Mouse (Mus musculus) neural tube, embryonic 13.5 days (tissue): Measurements from ENCODE around the gene Gm7682. TPM values are rescaled to one million over a fixed set of nuclear protein-coding genes. Genes with fewer than 3 reads are reported as not detected.
"Not testable (repeated sequence)": the region's sequence is repeated elsewhere in the genome, so short reads cannot be mapped to it uniquely, and the experiment has no call there.

ENCODE experiments used
- ATAC-seq: fragments of 200-750 bp; cut with Nextera tagmentation; 2 replicates; pipeline ENCODE4 v1.8.0; 2017; ENCODE audit warnings: low read depth, mild to moderate bottlenecking, moderate TSS enrichment, moderate library complexity
- H3K27ac ChIP-seq: fragments of 300-500 bp; sonication (generic); replicated peaks from 2 replicates; pipeline ENCODE4 v1.5.1; 2015; ENCODE audit warnings: moderate library complexity, mild to moderate bottlenecking, inconsistent platforms
- H3K27me3 ChIP-seq: fragments of 300-500 bp; sonication (generic); 2 replicates; pipeline ENCODE4 v1.6.1; 2015; ENCODE audit warnings: mild to moderate bottlenecking, inconsistent platforms
- H3K36me3 ChIP-seq: fragments of 300-500 bp; sonication (generic); 2 replicates; pipeline ENCODE4 v1.6.1; 2015; ENCODE audit warnings: mild to moderate bottlenecking, inconsistent platforms
- H3K4me1 ChIP-seq: fragments of 300-500 bp; sonication (generic); replicated peaks from 2 replicates; pipeline ENCODE4 v1.6.1; 2015; ENCODE audit warnings: inconsistent platforms
- H3K4me2 ChIP-seq: fragments of 300-500 bp; sonication (generic); 2 replicates; pipeline ENCODE4 v1.6.1; 2015; ENCODE audit warnings: inconsistent platforms, mild to moderate bottlenecking, moderate library complexity
- H3K4me3 ChIP-seq: fragments of 300-500 bp; sonication (generic); 2 replicates; pipeline ENCODE4 v1.5.1; 2015; ENCODE audit warnings: mild to moderate bottlenecking, inconsistent platforms
- H3K9ac ChIP-seq: fragments of 300-500 bp; sonication (generic); 2 replicates; pipeline ENCODE4 v1.6.1; 2015; ENCODE audit warnings: moderate library complexity, mild to moderate bottlenecking, inconsistent platforms
- H3K9me3 ChIP-seq: fragments of 300-500 bp; sonication (generic); 2 replicates; pipeline ENCODE4 v1.6.1; 2016; ENCODE audit warnings: inconsistent platforms
- WGBS: fragments of 180-500 bp; shearing (Covaris S2); methylation state at CpG from one replicate; pipeline ENCODE4 v1.1.7; 2015; 5-methylcytosine and 5-hydroxymethylcytosine counted together
- polyA plus RNA-seq: library from polyadenylated mRNA; unstranded; fragments of >200 nt; fragmentation: Nextera tagmentation; extraction: Ambion mirVana; gene quantifications from 2 replicates; pipeline ENCODE4 v1.2.1, GENCODE M21; 2015

Gene Gm7682
- polyA plus RNA-seq: not detected in 2 replicates

- H3K4me3 ChIP-seq, H3K9ac ChIP-seq, H3K4me1 ChIP-seq, H3K9me3 ChIP-seq, H3K36me3 ChIP-seq, H3K27me3 ChIP-seq, H3K4me2 ChIP-seq, ATAC-seq, H3K27ac ChIP-seq: not testable (repeated sequence)
- WGBS: no CpG with 5 or more reads among the region's 3 CpGs
These were observed at the start of gene Gm7682 for GRCm38 (mm10) chr5:94445484-94445883. Gm7682 (plus strand) TSS chr5:94445784.

Other genes with a start within 250 kb of the Gm7682 start
- gene Gm3106, start 227.8 kb upstream of the Gm7682 start, polyA plus RNA-seq: not detected in 2 replicates
- gene A430089I19Rik, start 139.0 kb upstream of the Gm7682 start, polyA plus RNA-seq: not detected in 2 replicates
- not detected in 2 replicates for gene Gm6502, start 131.3 kb upstream of the Gm7682 start, polyA plus RNA-seq
- gene AA792892, start 106.0 kb upstream of the Gm7682 start, polyA plus RNA-seq: not detected in 2 replicates
- not detected in 2 replicates for gene Gm3139, start 80.5 kb downstream of the Gm7682 start, polyA plus RNA-seq
- not detected in 2 replicates for gene Gm3147, start 170.6 kb downstream of the Gm7682 start, polyA plus RNA-seq
- gene Gm6509, start 178.2 kb downstream of the Gm7682 start, polyA plus RNA-seq: not detected in 2 replicates
- not detected in 2 replicates for gene Gm6205, start 202.6 kb downstream of the Gm7682 start, polyA plus RNA-seq